Mouse (Mus musculus): ENCODE results near the gene Spire2. TPM values are rescaled to one million over a fixed set of nuclear protein-coding genes. Genes with fewer than 3 reads are reported as not detected.

The Spire2 gene
- polyA plus RNA-seq, 1 experiment from 2014 or later, result 19.9 TPM

DNA sequence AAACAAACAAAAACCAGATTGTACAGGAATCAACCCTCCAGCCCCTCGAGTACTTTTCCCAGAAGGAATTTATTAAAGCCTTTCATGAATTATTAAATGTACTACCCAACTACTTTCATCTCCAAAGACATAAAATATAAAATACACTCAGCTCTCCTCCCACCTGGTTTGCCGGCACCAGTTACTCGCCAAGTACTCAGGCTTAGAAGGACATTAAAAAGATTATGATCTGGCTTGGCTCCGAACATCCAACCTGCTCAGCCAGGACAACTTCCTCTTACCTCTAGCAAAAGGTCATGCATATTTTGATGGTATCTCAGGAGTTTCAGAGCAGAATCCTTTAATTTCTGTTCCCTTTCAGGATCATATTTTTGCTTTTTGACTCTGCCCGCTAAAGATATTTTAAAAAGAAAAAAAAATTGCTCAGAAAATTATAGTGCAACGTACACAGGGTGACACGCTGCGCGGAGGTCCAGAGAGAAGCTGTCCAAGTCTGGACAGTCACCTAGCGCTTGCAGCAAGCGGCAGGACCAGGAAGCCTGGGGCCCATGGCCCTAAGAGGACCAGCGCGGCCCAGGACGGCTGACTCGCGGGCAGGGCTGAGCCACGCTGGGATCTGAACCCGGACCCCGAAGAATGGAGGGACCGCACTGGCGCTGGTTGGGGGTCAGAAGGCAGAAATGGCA, 14.6 kb upstream of the Spire2 start:
- Histone ChIP-seq H3K36me3 (replicated peaks) (0 out of 2 replicates have a peak, but pooled peaks cover 4% of the 10 kb centered on the region), H3K4me3 (replicated peaks) (peak overlapping the region; percentile 60), H3K4me2 (peak overlapping the region; percentile 70), H3K9me3 (no peaks in the 10 kb centered on the region), H3K4me1 (peaks cover 17% of the 10 kb centered on the region), H3K27me3 (no peaks in the 10 kb centered on the region), H3K27ac (no peak overlapping the region), H3K9ac (peak overlapping the region; percentile 65)
- peak; percentile 88; the same call in 1 of the 2 replicates for ATAC-seq (ENCODE audit: low FRiP score)
- 9% methylated on average over 21 of the region's 21 CpGs for WGBS

DNA sequence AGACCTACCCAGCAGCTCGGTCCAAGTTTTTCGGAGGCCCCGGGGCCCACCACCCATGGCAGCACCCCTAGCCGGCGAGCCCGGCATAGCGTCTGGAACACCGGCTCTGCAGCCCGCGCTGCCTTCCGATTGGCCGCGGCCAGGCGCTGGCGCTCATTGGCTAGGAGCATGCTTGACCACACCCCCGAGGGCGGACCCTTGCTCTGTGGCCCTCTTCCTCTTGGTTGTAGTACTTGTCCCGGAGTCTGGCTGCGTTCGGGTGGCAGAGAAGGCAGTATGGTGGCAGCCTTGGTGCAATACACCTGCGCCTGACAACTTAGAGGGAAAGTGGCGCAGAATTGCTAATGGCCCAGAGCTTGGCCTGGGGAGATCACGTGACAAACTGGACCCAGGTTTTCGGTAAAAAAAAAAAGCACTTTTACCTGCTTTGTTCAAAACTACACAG, 14.0 kb upstream of the Spire2 start, which contains the start of gene Fanca:
Gene Fanca (minus strand): TSS at position 110 of the 445 bp plus-strand sequence.
- Histone ChIP-seq H3K4me3 (replicated peaks) (peak within 1 kb of the TSS; percentile 60), H3K9ac (peak within 1 kb of the TSS; percentile 65), H3K9me3 (no peaks in the 10 kb centered on the region), H3K27me3 (no peaks in the 10 kb centered on the region), H3K4me2 (peak within 1 kb of the TSS; percentile 70), H3K27ac (no peak within 1 kb of the TSS), H3K36me3 (replicated peaks) (0 out of 2 replicates have a peak, but pooled peaks cover under 1% of the 10 kb centered on the region), H3K4me1 (peaks cover 17% of the 10 kb centered on the region)
- peak; percentile 99 for ATAC-seq (ENCODE audit: low FRiP score)
- WGBS, result under 1% methylated on average over 24 of the region's 24 CpGs

DNA sequence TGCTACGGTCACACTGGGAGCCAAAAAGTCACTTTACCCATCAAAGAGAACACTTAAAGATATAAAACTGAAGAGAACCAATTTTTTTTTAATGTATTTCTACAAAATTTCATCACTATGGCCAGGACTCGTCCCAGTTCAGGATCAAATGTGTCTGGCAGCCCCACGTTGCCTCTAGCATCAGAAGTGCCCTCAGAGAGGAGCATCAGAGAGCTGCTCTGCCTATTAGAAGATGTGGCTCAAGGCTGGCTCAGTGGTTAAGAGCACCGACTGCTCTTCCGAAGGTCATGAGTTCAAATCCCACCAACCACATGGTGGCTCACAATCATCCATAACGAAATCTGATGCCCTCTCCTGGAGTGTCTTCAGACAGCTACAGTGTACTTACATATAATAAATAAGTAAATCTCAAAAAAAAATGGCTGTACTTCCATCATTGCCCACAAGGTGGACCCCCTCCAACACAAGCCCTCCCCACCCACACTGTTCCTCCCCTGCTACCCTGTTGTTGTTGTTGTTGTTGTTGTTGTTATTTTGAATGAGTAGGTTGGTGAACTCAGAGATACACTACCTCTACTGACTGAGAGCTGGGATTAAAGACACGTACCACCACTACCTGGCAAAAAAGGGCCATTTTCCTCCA, 12.9 kb upstream of the Spire2 start:
- WGBS, result 37% methylated on average over 7 of the region's 7 CpGs
- no peak for ATAC-seq (ENCODE audit: low FRiP score)
- no peak overlapping the region for H3K9ac ChIP-seq

DNA sequence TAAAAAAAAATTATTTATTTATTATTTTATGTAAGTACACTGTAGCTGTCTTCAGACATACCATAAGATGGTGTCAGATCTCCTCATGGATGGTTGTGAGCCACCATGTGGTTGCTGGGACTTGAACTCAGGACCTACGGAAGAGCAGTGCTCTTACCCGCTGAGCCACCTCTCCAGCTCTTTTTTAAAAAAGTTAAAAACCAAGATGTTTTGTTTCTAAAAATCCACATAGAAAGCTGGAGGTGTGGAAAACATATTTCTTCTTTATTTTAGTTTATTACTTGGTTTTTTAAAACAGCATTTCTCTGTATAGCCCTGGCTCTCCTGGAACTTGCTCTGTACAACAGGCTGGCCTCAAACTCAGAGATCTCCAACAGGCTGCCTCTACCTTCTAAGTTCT, 4.0 kb upstream of the Spire2 start:
- peaks cover 14% of the 10 kb centered on the region for H3K4me1 ChIP-seq
- H3K27ac ChIP-seq, result no peak overlapping the region
- WGBS, result 92% methylated on average over 2 of the region's 2 CpGs
- H3K4me3 ChIP-seq (replicated peaks), result no peak overlapping the region
- H3K36me3 ChIP-seq (replicated peaks), result no peaks in the 10 kb centered on the region
- 0 out of 2 replicates have a peak, but pooled peaks cover 5% of the 10 kb centered on the region for H3K27me3 ChIP-seq
- H3K9ac ChIP-seq, result no peak overlapping the region
- H3K4me2 ChIP-seq, result no peak overlapping the region
- H3K9me3 ChIP-seq, result no peaks in the 10 kb centered on the region
- ATAC-seq (ENCODE audit: low FRiP score), result no peak

More for the DNA sequence above, 12.9 kb upstream of the Spire2 start:
- H3K4me1 ChIP-seq, result peaks cover 17% of the 10 kb centered on the region
- H3K27me3 ChIP-seq, result no peaks in the 10 kb centered on the region
- H3K4me2 ChIP-seq, result 0 out of 2 replicates have a peak overlapping the region, but pooled peaks have one; percentile 70
- H3K9me3 ChIP-seq, result no peaks in the 10 kb centered on the region
- H3K27ac ChIP-seq, result no peak overlapping the region
- H3K4me3 ChIP-seq (replicated peaks), result no peak overlapping the region
- no peaks in the 10 kb centered on the region for H3K36me3 ChIP-seq (replicated peaks)

DNA sequence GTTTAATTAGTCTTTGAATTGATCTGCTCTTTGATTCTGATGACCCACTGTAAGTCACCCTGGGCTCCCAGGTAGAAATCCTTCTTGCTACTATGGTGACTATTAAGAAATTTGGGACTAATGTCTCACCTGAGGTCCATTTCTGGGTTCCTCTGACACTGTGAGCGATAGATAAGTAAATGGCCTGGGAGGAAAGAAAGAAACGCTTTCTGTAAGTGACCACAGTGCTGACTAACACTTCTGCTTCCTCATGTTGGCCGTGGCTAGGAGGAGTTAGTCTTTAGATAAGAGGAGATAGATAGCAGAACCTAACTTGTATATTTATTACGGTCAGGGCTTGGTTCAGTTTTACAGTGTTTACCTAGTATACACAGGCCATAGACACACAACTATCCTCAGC, 3.2 kb upstream of the Spire2 start:
- 0 out of 2 replicates have a peak, but pooled peaks cover 7% of the 10 kb centered on the region for H3K27me3 ChIP-seq
- 86% methylated on average over 4 of the region's 4 CpGs for WGBS
- H3K4me3 ChIP-seq (replicated peaks), result no peak overlapping the region
- H3K4me1 ChIP-seq, result peaks cover 21% of the 10 kb centered on the region
- no peak overlapping the region for H3K4me2 ChIP-seq
- no peaks in the 10 kb centered on the region for H3K36me3 ChIP-seq (replicated peaks)
- no peak overlapping the region for H3K9ac ChIP-seq
- no peaks in the 10 kb centered on the region for H3K9me3 ChIP-seq
- no peak for ATAC-seq (ENCODE audit: low FRiP score)
- no peak overlapping the region for H3K27ac ChIP-seq

DNA sequence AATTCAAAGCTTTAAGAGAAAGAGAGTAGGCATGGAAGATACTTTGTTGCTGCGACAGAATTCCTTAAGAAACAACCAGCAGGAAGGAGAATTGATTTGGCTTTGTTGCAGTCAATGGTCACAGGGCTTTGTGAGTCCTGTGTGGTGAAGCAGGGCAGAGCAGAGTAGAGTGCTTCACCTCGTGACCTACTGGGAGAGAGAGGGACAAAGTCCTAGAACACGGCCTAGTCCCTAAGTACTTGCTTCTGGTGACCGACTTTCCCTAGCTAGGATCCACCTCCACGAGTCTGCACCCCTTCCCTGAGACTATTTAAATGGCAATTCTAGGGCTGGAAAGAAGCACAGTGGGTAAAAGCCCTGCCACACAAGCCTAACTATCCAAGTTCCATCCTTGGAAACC, 2.6 kb upstream of the Spire2 start:
- no peaks in the 10 kb centered on the region for H3K9me3 ChIP-seq
- H3K4me2 ChIP-seq, result no peak overlapping the region
- 0 out of 2 replicates have a peak, but pooled peaks cover 7% of the 10 kb centered on the region for H3K27me3 ChIP-seq
- H3K4me3 ChIP-seq (replicated peaks), result no peak overlapping the region
- ATAC-seq (ENCODE audit: low FRiP score), result no peak
- H3K4me1 ChIP-seq, result peaks cover 26% of the 10 kb centered on the region
- no peaks in the 10 kb centered on the region for H3K36me3 ChIP-seq (replicated peaks)
- no peak overlapping the region for H3K9ac ChIP-seq
- 69% methylated on average over 5 of the region's 5 CpGs for WGBS
- no peak overlapping the region for H3K27ac ChIP-seq

DNA sequence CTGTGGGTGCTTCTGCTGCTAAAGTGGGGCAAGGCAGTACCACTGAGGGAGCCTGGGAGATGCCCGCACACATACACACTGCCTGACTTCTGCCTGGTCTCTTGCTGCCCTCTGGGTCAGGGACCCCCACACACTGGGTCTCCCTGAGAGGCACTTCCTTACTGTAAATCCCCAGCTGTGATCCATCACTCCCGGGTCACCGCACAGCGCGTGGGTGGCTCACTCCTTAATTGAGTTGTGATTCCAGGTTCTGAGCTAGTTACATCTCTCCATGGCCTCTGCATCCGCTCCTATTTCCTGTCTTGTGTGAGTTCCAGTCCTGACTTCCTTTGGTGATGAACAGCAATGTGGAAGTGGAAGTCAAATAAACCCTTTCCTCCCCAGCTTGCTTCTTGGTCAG, 1.8 kb upstream of the Spire2 start:
- Histone ChIP-seq H3K9ac (no peak overlapping the region), H3K27me3 (0 out of 2 replicates have a peak, but pooled peaks cover 7% of the 10 kb centered on the region), H3K9me3 (no peaks in the 10 kb centered on the region), H3K27ac (no peak overlapping the region), H3K4me2 (no peak overlapping the region), H3K36me3 (replicated peaks) (no peaks in the 10 kb centered on the region), H3K4me1 (peaks cover 26% of the 10 kb centered on the region), H3K4me3 (replicated peaks) (no peak overlapping the region)
- ATAC-seq (ENCODE audit: low FRiP score), result no peak
- 84% methylated on average over 6 of the region's 6 CpGs for WGBS

DNA sequence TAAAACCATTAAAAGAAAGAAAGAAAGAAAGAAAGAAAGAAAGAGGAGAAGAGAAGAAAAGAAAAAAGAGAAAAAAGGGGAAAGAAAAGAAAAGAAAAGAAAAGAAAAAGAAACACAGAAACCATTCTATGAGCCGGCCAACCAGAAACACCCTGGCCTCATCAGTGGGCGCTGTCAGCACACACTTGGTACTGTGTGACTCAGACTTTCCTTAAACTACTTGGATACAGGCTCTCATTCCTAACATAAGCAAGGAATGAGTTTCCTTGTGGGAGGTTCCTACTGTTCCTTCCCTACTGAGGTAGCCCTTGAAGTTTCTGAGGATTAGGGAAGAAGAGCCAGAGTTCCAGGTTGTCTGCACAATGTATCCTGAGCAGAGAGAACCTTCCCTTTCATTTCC, 1.2 kb upstream of the Spire2 start:
- WGBS, result 78% methylated on average over 2 of the region's 2 CpGs

DNA sequence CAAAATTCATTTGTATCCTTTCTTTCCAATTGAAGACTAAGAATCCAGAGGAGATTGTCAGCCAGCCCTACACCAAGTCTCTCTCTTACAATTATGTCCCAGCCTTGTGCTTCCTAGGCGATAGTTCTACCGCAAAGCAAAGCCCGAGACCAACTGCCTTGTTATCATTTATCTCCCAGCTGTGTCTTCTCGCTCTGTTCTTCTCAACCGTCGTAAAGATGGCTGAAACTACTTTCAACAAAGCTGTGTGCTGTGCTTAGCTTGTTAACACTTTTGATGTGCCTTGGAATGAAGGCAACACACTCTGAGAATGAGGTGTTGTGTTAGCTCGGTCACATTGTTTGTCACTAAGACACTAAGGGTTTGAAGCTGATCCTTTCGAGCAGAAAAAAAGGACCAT, 703 bp upstream of the Spire2 start:
- 0 out of 2 replicates have a peak, but pooled peaks cover 7% of the 10 kb centered on the region for H3K27me3 ChIP-seq
- H3K4me1 ChIP-seq, result peaks cover 26% of the 10 kb centered on the region
- peak overlapping the region; percentile 90 for H3K27ac ChIP-seq
- peak overlapping the region; percentile 83; the same call in 1 of the 2 replicates for H3K9ac ChIP-seq
- H3K36me3 ChIP-seq (replicated peaks), result no peaks in the 10 kb centered on the region
- peak overlapping the region; percentile 84 for H3K4me2 ChIP-seq
- 34% methylated on average over 8 of the region's 8 CpGs for WGBS
- no peak for ATAC-seq (ENCODE audit: low FRiP score)
- H3K9me3 ChIP-seq, result no peaks in the 10 kb centered on the region
- H3K4me3 ChIP-seq (replicated peaks), result peak overlapping the region; percentile 86

More for the DNA sequence above, 1.2 kb upstream of the Spire2 start:
- Histone ChIP-seq H3K4me3 (replicated peaks) (no peak overlapping the region), H3K27me3 (0 out of 2 replicates have a peak, but pooled peaks cover 7% of the 10 kb centered on the region), H3K9me3 (no peaks in the 10 kb centered on the region), H3K9ac (no peak overlapping the region), H3K36me3 (replicated peaks) (no peaks in the 10 kb centered on the region), H3K4me1 (peaks cover 26% of the 10 kb centered on the region), H3K27ac (peak overlapping the region; percentile 90; the same call in 1 of the 2 replicates), H3K4me2 (peak overlapping the region; percentile 84)
- no peak for ATAC-seq (ENCODE audit: low FRiP score)

DNA sequence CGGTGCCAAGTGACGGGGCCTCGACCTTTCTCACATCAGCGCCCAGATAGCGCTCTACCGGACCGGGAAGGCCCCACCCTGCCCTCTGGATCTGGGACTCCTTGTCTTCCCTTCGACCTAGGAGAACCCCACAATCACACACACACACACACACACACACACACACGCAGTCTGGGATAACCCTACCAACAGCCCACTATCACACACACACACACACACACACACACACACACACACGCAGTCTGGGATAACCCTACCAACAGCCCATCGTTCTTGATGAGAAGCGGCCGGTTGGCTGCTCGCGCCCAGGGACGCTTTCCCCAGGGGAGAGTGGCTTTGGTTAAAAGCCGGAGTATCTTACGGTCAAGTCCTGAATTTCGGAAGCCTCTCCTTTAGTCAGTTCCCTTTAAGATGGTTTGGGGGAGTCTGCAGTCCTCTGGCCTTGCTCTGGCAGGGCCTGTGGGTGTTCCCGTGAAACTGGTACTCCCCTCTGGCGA, 626 bp downstream of the Spire2 start:
- 1% methylated on average over 19 of the region's 21 CpGs for WGBS
- peak overlapping the region; percentile 86 for H3K4me3 ChIP-seq (replicated peaks)
- peak overlapping the region; percentile 83 for H3K9ac ChIP-seq
- H3K27ac ChIP-seq, result peak overlapping the region; percentile 90
- peak overlapping the region; percentile 84 for H3K4me2 ChIP-seq
- peaks cover 26% of the 10 kb centered on the region for H3K4me1 ChIP-seq
- H3K9me3 ChIP-seq, result no peaks in the 10 kb centered on the region
- H3K36me3 ChIP-seq (replicated peaks), result no peaks in the 10 kb centered on the region
- peak; percentile 43 for ATAC-seq (ENCODE audit: low FRiP score)
- H3K27me3 ChIP-seq, result 0 out of 2 replicates have a peak, but pooled peaks cover 2% of the 10 kb centered on the region

DNA sequence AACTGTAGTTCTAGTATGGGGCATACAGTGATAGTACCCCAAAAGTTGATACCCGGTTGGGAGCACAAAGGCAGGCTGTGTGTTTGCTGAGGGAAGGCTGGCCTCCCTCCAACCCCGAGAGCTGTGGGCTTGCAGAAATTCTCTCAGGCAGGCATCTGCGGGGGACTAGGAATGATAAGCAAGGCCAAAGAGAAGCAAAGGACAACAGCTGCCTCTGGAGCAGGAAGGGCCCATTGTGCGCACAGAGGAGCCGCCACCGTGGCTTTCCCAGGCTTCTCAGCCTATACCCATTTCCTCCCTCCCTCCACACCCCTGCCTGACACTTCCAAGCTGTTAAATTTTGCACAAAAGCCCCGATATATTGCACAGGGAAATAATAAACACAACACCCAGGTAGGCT, 1.4 kb downstream of the Spire2 start:
- Histone ChIP-seq H3K9me3 (no peaks in the 10 kb centered on the region), H3K4me2 (peak overlapping the region; percentile 84), H3K36me3 (replicated peaks) (no peaks in the 10 kb centered on the region), H3K9ac (peak overlapping the region; percentile 83), H3K27ac (peak overlapping the region; percentile 90), H3K4me1 (peaks cover 26% of the 10 kb centered on the region), H3K27me3 (0 out of 2 replicates have a peak, but pooled peaks cover 2% of the 10 kb centered on the region), H3K4me3 (replicated peaks) (peak overlapping the region; percentile 86)
- ATAC-seq (ENCODE audit: low FRiP score), result no peak
- 2% methylated on average over 7 of the region's 7 CpGs for WGBS

DNA sequence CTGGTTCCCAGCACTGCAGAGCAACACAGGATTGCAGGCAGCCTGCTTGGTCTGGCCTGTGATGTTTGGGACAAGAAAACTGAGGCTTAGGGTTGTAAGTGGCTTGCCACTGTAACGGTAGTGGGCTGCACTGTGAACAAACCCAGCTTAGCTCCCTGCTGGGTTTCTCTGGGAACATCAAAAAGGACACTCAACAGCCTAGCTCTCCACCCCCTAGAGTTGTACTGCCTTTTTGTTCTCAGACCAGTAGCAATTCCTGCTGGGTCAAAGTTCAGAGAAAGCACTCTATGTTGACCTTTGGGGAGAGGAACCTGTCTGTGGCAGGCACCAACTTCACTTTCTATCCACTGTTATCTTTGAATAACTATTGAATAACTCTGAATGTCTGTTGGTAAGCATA, 2.0 kb downstream of the Spire2 start:
- 0% methylated on average over 1 of the region's 1 CpGs for WGBS
- H3K9ac ChIP-seq, result peak overlapping the region; percentile 83
- H3K27ac ChIP-seq, result peak overlapping the region; percentile 90

More for the DNA sequence above, 2.0 kb downstream of the Spire2 start:
- H3K36me3 ChIP-seq (replicated peaks), result no peaks in the 10 kb centered on the region
- no peaks in the 10 kb centered on the region for H3K9me3 ChIP-seq
- peak overlapping the region; percentile 86 for H3K4me3 ChIP-seq (replicated peaks)
- H3K4me2 ChIP-seq, result peak overlapping the region; percentile 84
- peaks cover 26% of the 10 kb centered on the region for H3K4me1 ChIP-seq
- no peak for ATAC-seq (ENCODE audit: low FRiP score)
- H3K27me3 ChIP-seq, result 0 out of 2 replicates have a peak, but pooled peaks cover 2% of the 10 kb centered on the region

All from forebrain, embryonic 12.5 days (tissue).